Mouse (Mus musculus) thymus, postnatal 10 days (tissue): Measurements from ENCODE around the gene Etv5.

Experiments
- DNase-seq, 2 experiments: peaks; one replicate each; pipeline ENCODE4 v3.0.0; 2021; ENCODE audit warnings: low spot score in 2 of 2

The Etv5 gene

DNA sequence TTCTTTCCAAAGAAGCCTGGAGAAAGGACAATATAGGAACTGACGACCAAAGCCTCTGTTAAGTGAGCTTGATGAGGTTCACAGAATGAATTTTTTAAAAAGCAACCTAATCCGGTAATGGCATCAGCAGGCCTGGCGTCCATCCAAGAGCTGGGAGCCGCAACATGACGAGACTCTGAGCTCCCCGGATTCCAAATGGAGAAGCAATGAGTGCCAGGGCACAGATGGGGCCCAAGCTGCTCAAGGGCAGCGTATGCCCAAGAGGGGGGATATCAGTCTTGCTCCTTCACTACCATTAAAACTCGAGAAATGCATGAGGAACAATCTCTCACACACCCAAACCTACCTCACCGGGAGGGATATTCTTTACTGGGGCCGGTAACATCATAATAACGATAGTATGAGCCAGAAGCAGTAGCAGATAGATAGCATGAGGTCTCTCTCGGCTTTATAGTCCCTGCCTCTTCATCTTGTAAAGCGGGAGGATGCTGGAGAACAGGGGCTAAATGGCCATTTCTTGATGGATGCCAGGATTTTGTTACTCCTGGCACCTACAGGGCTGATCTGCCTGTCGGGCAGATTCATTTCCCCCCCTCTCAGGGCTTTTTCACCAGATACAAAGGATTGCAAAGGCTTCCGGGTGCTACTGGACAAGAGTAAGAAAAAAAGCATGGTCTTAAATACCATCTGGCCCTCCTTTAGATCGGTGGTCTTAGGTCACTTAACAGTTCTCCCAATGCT lies 9.1 kb downstream of the Etv5 start:
- DNase-seq = no peak

DNA sequence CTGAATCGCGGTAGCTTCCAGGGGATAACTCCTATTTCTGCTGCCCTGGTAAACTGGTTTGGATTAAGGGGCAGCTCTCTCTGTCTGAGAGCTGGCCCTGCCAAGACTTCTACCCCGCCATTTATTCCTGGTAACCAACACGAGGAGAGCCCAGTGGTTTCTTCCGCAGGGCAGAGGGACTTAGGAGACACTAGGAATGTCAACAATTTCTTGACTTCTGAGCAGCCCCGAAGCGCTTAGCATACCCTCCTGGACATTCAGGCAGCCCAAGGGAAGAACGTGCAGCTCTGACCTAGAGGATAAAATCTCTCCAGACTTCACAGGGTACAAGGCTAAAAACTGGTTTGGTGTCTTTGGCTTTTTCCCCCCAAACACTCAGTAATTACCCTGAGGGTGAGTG lies 10.1 kb downstream of the Etv5 start:
- no peak for DNase-seq

DNA sequence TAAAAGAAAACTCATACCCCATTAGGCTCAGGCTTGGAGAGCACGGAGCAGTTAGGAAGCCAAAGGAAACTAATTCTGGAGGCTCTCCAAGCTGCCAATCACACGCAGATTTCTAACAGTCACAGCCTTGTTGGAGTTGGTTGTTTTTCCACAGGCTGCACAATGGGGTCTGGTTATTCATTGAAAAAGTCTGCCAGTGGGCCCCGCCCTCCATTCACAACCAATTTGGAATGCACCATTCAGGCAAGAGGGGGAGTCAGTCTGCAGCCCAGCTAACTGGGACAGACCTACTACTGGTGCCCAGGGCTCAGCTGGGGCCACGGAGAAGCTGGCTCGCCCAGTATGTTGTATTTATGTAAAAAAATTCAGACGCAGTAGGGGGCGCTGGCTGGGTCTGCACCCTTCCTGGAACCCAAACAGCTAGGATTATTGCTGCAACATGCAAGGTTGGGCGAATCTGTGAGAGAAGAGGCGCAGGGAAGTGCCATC lies 10.6 kb downstream of the Etv5 start:
- DNase-seq = peak in 1 of 2 experiments; percentile 33

DNA sequence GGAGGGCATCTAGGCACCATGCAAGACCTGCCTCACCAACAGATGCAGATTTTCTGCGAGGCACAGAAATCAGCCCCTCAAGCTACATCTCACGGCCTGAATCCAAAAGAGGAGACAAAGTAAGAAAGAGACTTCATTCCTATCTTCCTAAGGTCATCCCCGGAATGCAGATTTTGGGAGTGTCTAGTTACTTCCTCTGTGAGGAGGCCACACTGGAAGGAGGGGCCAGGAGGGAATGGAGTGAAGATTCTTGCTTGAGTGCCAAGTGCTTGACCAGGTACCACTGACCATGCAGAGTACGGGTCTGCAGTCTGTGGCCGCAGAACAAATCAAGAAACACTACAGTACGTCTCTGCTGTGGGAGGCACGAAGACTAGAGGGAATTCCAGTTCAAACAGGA lies 12.7 kb downstream of the Etv5 start:
- no peak for DNase-seq

DNA sequence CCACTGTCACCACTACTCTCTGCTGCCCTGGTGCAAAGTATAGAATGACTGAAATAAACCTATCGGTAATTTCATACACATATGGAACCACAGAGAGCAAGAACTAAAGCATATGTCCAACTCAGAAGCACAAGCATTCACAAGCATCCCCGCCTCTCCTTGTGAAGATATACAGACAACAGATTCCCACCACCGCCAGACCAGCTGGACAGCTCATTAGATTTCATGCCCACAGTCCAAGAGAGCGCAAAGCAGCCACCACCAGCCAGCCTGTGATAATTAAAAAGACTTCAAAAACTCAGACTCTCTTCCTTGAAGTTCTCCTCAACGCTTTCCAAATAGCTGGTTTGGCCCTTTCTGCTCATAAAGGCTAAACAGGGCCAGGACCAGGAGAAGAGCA lies 17.3 kb downstream of the Etv5 start:
- DNase-seq = no peak

DNA sequence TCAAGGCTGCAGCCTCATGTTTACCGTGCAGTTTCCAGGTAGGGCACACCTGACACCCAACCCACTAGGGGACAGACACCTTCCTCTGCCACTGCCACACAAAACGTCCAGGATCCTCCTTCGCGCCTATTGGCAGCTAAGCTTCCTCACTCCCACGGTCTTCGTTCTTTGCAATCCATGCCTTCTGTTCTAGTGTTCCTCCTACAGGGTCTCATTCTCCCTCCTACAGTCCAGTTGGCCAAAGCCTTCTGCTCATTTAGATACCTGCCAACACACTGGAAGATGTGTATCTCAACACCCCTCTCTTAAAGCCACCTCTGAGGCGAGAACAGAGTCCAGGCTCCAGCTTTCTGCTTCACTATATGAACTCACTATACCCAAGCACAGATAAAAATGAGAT lies 21.6 kb downstream of the Etv5 start:
- DNase-seq = no peak

DNA sequence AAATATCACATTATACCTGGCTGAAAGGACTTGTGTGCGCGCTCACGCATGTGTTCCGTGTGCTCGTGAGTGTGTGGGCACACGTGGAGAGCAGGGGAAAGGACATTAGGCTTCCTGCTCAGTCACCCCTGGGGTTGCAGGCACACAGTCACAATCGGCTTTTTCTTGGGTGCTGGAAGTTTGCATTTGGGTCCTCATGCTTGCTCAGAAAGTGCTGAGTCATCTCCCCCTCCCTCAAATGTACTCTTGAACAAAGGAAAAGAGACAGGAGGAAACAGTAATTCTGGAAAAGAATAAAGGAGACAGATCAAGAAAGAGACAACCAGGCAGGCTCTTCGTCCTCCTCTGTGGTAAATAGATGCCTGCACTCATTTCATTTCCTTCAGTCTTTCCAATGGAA lies 22.5 kb downstream of the Etv5 start:
- DNase-seq = no peak

DNA sequence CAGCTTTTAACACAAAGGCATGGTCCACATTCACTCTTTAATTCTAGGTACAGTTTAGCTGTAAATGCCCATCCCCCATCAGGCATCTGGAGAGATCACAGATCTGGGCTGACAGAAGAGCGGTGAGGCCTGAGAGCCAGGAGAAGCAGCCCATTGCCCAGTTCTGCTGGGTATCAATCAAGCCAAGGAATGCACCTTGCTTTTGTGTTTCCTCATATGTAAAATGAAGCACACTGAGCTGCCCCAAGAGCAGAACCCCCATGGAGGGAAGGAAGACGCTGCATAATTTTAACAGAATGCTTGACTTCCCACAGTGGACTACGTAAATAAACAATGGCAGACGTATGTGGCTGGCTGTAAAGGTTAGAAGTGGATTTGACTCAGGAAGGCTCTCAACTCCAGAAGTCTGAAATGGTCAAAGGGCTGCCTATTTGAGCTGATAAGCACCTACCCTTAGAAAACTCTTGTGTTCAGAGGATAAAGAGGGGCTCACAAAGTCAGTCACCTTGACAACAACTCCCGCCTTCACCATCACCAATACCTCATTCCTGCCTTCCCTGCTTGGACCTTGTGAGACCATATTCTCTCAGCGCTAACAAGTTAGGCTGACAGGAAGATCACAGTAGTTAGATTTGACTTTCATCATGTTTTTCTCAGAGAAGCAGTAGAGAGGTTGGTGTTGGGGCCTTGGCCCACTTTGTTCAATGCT lies 23.2 kb downstream of the Etv5 start:
- DNase-seq = no peak

DNA sequence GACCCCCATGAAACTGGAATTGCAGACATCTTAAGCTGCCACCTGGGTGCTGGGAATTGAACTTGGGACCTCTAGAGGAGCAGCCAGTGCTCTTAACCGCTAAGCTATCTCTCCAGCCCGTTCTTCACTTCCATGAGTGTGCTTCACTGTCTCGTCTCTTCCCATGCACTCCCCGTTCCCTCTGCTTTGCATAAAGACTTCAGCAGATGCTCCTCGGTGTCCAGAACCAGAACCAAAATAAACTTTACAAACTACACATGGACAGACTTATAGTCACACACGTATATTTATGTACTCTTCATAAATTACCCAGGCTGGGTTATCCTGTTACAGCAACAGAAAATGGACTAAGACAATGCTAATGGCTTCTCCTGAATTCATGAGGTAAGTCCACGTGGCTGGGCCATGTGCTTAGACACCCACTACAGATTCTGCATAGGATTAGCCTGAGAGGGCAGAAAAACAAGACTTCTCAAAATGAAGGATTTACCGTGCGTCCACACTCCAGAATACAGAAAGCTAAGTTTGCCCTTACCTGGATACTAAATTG lies 25.2 kb downstream of the Etv5 start:
- no peak for DNase-seq

DNA sequence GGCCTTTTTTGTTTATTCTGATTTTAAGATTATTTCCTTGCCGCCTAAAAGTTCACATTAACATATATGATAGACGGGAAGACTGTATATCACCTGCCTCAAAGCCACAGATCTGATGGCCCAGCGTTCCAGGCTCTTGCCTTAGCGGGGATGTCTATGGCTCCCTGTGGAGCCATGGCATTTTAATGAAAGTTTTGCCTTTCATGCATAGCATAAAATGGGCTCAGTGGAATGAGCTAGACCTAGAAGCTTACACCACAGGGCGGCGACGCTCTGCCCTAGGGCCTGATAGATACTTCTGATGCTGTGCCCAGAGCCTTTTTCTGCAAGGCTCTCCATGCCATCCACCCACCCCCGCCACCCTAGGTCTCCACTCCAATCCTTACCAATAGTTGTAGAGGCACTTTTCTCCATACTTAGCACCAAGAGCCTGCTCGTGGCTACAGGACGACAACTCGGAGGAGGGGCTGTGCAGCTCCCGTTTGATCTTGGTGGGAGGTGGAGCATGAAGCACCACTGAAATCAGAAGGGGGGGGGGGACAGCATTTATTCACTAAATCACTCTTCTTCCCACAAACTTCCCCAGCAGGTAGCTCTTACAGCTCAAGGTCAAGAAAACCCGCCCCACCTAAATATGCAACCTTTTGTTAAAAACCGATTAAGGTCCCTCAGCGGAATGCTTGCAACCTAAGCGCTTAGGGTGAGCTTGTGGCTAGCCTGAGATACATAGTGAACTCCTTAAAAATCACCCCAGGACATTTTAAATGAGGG lies 26.9 kb downstream of the Etv5 start:
- DNase-seq = no peak

DNA sequence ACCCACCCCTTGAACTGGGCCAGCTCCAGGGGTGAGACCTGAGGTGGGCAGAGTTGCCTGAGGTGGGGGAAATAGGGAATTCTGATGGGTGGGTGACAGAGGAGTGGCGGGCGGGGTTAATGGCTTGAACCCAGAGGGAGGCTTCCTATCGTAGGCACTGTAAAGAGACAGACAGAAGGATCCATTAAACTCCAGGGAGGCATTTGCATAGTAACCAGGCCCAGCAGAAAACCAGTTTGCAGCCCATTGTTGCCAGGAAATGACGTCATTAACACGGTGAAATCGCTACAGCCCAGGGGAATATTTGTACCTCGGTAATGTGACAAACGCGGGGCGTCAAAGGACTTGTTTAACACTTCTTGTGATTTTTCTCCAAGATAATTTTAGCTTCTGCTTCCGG lies 27.8 kb downstream of the Etv5 start:
- DNase-seq = no peak

DNA sequence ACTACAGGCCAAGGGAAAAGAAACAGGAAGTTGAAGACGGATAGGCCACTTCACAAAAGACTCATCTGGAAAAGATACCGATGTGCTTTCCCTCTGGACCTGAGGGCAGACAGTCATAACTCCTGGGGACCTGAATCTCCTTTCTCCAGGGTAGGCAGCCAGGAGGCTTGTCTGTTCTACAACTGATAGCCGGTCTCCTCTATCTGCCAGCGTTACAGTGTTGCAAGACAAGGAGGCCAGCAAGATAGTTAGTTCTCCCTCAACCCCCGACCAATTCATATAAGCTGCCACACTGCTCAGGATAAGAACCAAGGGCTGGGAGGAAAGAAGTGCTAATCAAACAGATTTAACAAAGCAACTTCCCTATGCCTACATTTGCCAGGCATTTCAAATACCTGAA lies 29.5 kb downstream of the Etv5 start:
- no peak for DNase-seq

DNA sequence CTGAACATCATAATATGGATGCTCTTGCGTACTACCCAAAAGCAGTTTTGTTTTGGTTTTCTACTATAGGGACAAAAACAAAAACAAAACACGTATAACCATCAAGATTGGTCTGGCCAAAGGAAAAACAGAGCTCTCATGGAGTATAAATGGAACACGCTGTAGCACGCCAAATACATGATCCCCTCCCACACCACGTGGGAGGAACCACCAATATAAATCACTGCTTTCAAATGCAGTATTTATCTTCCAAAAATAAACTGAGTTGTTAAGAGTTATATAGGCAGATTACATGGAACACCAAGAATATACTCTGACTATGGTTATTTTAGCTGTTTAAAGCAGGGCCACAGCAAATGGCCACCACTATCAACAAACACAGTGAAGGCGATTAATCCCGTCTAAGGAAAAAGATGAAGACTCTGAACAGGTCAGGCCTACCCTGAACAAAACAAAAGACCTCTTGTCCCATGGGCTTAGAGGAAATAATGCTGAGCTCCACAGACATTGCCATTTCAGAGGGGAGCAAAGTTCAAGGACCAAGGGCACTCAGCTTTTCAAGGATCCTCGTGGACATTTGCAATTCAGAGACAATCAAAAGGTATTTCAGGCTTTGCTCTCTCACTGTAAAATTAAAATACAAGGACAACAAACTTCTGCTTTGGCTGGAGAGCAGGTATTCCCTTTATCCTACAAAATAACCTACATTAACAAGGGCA lies 30.7 kb downstream of the Etv5 start:
- DNase-seq = no peak

DNA sequence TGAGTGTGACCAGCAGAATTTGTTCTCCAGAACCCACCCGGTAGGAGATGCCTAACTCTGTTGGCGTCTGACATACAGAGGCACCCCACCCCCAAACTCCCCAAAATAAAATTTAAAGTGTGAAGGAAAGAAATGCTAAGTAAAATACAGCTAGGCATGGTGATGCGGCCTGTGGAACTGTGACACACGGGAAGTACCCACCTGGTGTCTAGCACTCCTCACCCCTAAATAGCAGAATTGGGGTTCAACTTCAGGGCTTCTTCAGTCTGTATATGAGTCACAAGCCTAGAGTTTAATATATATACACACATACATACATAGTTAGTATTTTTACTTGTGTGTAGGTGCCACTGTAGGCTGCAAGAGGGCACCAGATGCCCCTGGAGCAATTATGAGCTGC lies 32.8 kb downstream of the Etv5 start:
- DNase-seq = no peak

DNA sequence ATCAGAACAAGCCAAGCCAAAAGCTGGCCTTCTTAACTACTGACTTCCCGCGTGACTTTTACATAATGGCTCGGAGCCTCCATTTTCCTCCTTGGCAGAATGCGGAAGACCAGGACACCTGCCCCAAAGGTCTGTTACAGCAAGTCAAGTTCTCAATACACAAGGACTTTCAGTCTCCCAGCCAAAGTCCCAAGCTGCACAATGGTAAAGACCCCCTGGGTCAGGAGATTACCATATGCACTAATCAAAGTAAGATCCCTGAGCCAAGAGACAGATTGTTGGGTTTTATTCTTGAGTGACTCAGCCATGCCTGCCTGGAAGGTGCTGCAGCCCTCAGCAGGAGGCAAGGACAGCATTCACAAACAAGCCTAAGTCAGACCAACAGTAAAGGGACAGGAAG lies 33.5 kb downstream of the Etv5 start:
- DNase-seq = no peak

DNA sequence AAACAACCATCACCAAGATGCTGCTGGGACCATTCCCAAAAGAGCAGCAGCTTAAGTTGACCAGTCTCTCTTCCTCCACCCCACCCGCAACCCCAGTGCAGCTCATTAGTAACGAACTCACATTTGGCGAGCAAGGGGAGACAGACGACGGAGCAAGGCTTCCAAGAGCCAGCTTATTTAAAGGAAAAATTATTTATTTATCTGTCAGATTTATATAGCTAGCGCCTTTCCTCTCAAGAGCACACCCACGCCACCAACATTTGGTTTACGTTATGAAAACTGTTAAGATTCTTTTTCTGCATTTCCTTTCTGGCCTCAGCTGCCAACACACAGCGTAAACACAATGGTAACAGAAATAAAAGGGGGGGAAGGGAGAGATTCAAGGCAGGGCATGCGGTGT lies 34.0 kb downstream of the Etv5 start:
- no peak for DNase-seq

DNA sequence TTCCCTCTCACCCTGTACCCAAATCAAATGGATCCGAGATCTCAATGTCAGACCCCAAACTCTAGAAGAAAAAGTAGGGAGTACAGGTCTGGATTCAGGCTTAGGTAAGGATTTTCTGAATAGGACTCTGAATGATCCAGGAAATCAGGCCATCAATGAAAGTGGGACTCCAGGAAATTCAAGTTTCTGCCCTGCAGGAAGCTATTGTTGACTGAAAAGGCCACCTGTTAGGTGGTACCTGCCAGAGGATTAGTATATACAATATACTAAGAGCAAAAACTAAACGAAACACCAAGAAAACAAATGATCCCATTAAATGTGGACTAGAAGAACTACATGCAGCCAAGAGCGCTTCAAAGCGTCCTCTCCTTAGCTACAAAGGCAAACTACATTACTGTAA lies 35.8 kb downstream of the Etv5 start:
- no peak for DNase-seq

DNA sequence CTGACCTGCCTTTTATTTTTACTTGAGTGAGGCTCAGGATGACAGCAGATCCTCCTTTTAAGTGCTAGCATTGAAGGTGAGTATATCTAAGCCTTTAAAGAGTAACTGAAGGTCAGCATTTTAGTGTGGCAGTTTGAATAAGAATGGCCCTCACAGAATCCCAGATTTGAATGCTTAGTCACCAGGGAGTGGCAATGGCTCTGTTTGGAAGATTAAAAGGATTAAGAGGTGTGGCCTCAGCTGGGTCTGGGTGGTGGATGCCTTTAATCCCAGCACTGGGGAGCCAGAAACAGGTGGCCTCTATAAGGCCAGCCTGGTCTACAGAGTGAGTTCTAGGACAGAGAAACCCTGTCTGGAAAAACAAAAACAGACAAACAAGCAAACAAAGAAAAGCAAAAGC lies 36.9 kb downstream of the Etv5 start:
- no peak for DNase-seq

DNA sequence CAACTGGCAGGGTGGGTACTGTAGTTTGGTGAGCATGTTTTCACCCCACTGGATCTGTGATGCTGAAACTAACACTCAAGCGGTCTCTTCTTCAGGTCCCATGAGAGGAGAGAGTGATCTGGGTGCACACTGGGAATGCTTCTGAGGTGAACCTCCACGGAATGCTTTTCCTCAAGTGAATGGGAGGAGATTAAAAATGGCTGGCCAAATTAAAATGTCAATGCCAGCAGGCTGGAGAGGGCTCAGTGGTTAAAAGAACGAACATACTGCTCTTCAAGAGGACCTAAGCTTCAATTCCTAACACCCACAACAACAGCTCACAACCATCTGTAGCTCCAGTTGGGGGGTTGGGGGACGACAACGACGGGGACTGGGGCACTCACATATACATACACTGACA lies 39.3 kb downstream of the Etv5 start:
- DNase-seq = no peak

DNA sequence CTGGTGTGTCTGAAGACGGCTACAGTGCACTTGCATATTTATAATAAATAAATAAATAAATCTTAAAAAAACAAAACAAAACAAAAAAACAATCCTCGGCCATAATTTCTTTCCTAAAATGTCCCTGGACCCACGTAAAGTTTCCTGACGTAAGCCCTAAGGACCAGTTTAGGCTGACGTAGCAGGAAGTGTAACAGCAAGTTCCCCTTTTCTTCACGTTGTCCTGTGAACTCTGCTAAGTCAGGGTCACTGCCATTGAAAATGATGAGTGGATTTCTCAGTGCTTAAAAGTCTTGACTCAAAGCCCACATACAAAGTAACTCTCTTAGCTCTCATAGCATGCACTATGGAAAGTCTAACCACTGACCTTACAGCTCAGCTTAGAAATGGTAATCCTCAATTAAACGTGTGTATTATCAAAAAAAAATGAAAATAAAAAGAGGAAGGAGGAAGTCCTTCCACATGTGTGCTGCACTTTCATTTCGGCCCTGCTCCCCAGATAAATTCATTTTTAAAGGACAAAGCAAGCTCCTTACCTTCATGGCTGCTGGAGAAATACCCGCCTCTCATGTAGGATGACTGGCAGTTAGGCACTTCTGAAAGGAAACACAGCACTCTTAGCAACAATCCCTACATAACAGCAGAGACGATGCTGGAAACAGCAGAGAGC lies 40.6 kb downstream of the Etv5 start:
- no peak for DNase-seq

DNA sequence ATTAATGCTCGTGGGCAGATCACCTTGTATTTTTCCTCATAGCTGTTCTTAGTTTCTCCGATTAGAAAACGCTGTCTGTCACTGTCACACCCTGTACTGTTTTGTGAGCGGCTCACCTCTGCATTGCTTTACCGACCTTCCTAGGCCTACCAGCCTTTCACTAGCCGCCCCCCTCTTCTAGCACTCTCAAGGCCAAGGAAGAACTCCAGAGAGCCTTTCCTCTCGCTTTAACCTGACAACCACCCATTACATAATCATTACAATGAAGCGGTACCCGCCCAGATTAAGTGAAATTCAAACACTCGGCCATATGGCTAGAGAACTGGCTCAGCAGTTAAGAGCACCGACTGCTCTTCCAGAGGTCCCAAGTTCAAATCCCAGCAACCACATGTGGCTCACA lies 41.2 kb downstream of the Etv5 start:
- DNase-seq = no peak
